Mouse (Mus musculus): ENCODE results near the gene Pabpc1l. TPM values are rescaled to one million over a fixed set of nuclear protein-coding genes. Genes with fewer than 3 reads are reported as not detected.

Gene Pabpc1l
- polyA plus RNA-seq, 1 experiment from 2014 or later, result 1.5 TPM

- WGBS, result 59% methylated on average over 2 of the region's 2 CpGs
- Histone ChIP-seq H3K4me1 (replicated peaks; ENCODE audit: control insufficient read depth, insufficient read depth, low read length) (peaks cover 7% of the 10 kb centered on the region), H3K36me3 (ENCODE audit: control insufficient read depth, insufficient read depth, low read length) (no peaks in the 10 kb centered on the region), H3K4me3 (ENCODE audit: low read depth, low read length) (no peak overlapping the region), H3K9ac (ENCODE audit: low read length) (no peak overlapping the region), H3K27me3 (ENCODE audit: control insufficient read depth, insufficient read depth, low read length) (no peaks in the 10 kb centered on the region), H3K4me2 (ENCODE audit: low read depth, low read length, severe bottlenecking) (no peak overlapping the region), H3K9me3 (ENCODE audit: control insufficient read depth, low read length) (no peaks in the 10 kb centered on the region), H3K27ac (ENCODE audit: low read depth, low read length) (no peak overlapping the region)
- ATAC-seq (replicated peaks; ENCODE audit: low FRiP score) (no peak), DNase-seq (ENCODE audit: low spot score) (no peak)
Measured at GRCm38 (mm10) chr2:164072109-164072508, 46.9 kb downstream of the Pabpc1l start.

DNA sequence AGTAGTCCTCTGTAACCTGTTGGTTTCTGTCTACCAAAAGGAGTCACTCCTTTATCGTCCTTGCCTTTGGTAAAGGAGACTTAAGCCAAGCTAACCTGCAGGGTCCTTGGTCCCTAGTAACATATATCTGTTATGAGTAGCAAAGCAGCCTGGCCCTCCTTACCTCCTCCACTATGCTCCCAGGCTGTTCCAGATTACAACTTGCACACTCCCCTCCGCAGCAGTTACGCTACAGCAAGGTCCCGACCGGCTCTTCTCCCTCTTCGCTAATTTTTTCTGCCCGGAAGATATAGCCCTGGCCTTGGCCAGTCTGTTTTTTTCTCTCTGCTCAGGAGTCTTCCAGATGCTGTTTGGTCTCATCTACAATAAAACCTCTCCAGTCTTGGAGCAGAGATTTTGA is 47.9 kb downstream of the Pabpc1l start:
- no peaks in the 10 kb centered on the region for H3K36me3 ChIP-seq (ENCODE audit: control insufficient read depth, insufficient read depth, low read length)
- H3K9me3 ChIP-seq (ENCODE audit: control insufficient read depth, low read length), result no peaks in the 10 kb centered on the region
- no peak overlapping the region for H3K4me3 ChIP-seq (ENCODE audit: low read depth, low read length)
- H3K4me2 ChIP-seq (ENCODE audit: low read depth, low read length, severe bottlenecking), result no peak overlapping the region
- ATAC-seq (replicated peaks; ENCODE audit: low FRiP score) (no peak), DNase-seq (ENCODE audit: low spot score) (no peak)
- no peaks in the 10 kb centered on the region for H3K27me3 ChIP-seq (ENCODE audit: control insufficient read depth, insufficient read depth, low read length)
- 81% methylated on average over 7 of the region's 7 CpGs for WGBS
- no peak overlapping the region for H3K27ac ChIP-seq (ENCODE audit: low read depth, low read length)
- H3K9ac ChIP-seq (ENCODE audit: low read length), result no peak overlapping the region
- H3K4me1 ChIP-seq (replicated peaks; ENCODE audit: control insufficient read depth, insufficient read depth, low read length), result peaks cover 7% of the 10 kb centered on the region

GRCm38 (mm10) chr2:164073918-164074578 is 48.8 kb downstream of the Pabpc1l start:
- Histone ChIP-seq H3K27ac (ENCODE audit: low read depth, low read length) (no peak overlapping the region), H3K36me3 (ENCODE audit: control insufficient read depth, insufficient read depth, low read length) (no peaks in the 10 kb centered on the region), H3K4me1 (replicated peaks; ENCODE audit: control insufficient read depth, insufficient read depth, low read length) (peaks cover 7% of the 10 kb centered on the region), H3K4me3 (ENCODE audit: low read depth, low read length) (peak overlapping the region; percentile 94), H3K27me3 (ENCODE audit: control insufficient read depth, insufficient read depth, low read length) (no peaks in the 10 kb centered on the region), H3K9ac (ENCODE audit: low read length) (peak overlapping the region; percentile 81), H3K4me2 (ENCODE audit: low read depth, low read length, severe bottlenecking) (peak overlapping the region; percentile 89), H3K9me3 (ENCODE audit: control insufficient read depth, low read length) (no peaks in the 10 kb centered on the region)
- DNase-seq (ENCODE audit: low spot score) (peak; percentile 98), ATAC-seq (replicated peaks; ENCODE audit: low FRiP score) (peak; percentile 85)
- WGBS, result under 1% methylated on average over 48 of the region's 48 CpGs

GRCm38 (mm10) chr2:164075088-164075487 is 49.8 kb downstream of the Pabpc1l start:
- H3K36me3 ChIP-seq (ENCODE audit: control insufficient read depth, insufficient read depth, low read length), result no peaks in the 10 kb centered on the region; the same call in 1 of the 2 replicates
- peaks cover 5% of the 10 kb centered on the region; the same call in 1 of the 2 replicates for H3K4me1 ChIP-seq (replicated peaks; ENCODE audit: control insufficient read depth, insufficient read depth, low read length)
- no peak overlapping the region for H3K27ac ChIP-seq (ENCODE audit: low read depth, low read length)
- 57% methylated on average over 5 of the region's 5 CpGs for WGBS
- no peaks in the 10 kb centered on the region for H3K27me3 ChIP-seq (ENCODE audit: control insufficient read depth, insufficient read depth, low read length)
- peak overlapping the region; percentile 89 for H3K4me2 ChIP-seq (ENCODE audit: low read depth, low read length, severe bottlenecking)
- ATAC-seq (replicated peaks; ENCODE audit: low FRiP score) (no peak), DNase-seq (ENCODE audit: low spot score) (no peak)
- peak overlapping the region; percentile 81; the same call in 1 of the 2 replicates for H3K9ac ChIP-seq (ENCODE audit: low read length)
- peak overlapping the region; percentile 94 for H3K4me3 ChIP-seq (ENCODE audit: low read depth, low read length)
- no peaks in the 10 kb centered on the region for H3K9me3 ChIP-seq (ENCODE audit: control insufficient read depth, low read length)

DNA sequence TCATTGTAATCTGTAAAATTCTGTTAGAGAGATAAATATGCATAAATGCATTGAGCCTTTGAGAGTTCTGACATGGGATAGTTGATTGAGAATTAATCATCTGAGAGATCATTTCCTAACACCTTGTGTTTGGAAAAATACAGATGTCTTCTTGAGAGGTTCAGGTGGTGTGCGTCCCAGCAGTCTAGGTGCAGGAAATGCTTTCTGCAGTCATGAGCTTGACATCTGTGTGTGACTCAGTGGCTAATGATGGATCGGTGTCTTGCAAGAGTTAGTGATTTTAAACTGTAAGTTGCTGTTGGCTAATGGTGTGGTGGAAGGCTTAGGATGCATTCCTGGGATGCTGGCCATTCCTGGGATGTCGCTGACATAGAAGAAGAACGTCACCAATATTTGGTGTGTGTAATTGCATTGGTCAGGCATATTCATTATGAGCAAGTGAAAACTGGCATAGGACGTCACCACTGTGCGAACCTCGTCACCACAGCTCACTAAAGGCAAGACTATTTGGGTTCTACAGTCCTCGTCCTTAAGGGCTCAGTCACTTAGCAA is 51.7 kb downstream of the Pabpc1l start:
- ATAC-seq (replicated peaks; ENCODE audit: low FRiP score) (no peak), DNase-seq (ENCODE audit: low spot score) (no peak)
- 91% methylated on average over 8 of the region's 8 CpGs for WGBS
- Histone ChIP-seq H3K36me3 (ENCODE audit: control insufficient read depth, insufficient read depth, low read length) (no peaks in the 10 kb centered on the region; the same call in 1 of the 2 replicates), H3K27me3 (ENCODE audit: control insufficient read depth, insufficient read depth, low read length) (no peaks in the 10 kb centered on the region), H3K4me1 (replicated peaks; ENCODE audit: control insufficient read depth, insufficient read depth, low read length) (peaks cover 5% of the 10 kb centered on the region; the same call in 1 of the 2 replicates), H3K4me3 (ENCODE audit: low read depth, low read length) (no peak overlapping the region), H3K9ac (ENCODE audit: low read length) (no peak overlapping the region), H3K4me2 (ENCODE audit: low read depth, low read length, severe bottlenecking) (no peak overlapping the region), H3K27ac (ENCODE audit: low read depth, low read length) (no peak overlapping the region), H3K9me3 (ENCODE audit: control insufficient read depth, low read length) (no peaks in the 10 kb centered on the region)

DNA sequence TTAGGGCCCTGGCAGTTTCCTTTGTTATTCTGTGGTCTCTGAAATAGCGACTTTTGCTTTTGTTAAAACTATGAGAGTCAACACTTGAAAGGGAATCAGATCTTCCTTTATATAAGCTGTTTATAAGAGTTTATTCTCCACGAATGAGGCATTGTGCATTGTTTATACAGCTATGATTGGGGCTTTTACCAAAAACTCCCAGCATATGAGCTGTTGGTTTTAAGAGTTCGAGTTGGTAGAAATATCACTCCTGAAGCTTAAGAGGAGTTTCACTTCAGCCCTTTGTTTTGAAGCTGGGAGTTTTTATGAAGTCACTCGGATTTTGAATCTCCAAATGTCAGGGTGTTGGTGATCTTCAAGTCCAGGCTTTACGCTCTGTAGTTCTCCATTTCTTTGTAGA is 52.6 kb downstream of the Pabpc1l start:
- H3K4me1 ChIP-seq (replicated peaks; ENCODE audit: control insufficient read depth, insufficient read depth, low read length), result peaks cover 5% of the 10 kb centered on the region; the same call in 1 of the 2 replicates
- H3K9me3 ChIP-seq (ENCODE audit: control insufficient read depth, low read length), result no peaks in the 10 kb centered on the region
- no peak overlapping the region for H3K9ac ChIP-seq (ENCODE audit: low read length)
- H3K4me3 ChIP-seq (ENCODE audit: low read depth, low read length), result no peak overlapping the region
- no peaks in the 10 kb centered on the region for H3K27me3 ChIP-seq (ENCODE audit: control insufficient read depth, insufficient read depth, low read length)
- no peak overlapping the region for H3K27ac ChIP-seq (ENCODE audit: low read depth, low read length)
- no peak for ATAC-seq (replicated peaks; ENCODE audit: low FRiP score)
- WGBS, result 92% methylated on average over 5 of the region's 5 CpGs
- H3K4me2 ChIP-seq (ENCODE audit: low read depth, low read length, severe bottlenecking), result no peak overlapping the region
- no peaks in the 10 kb centered on the region; the same call in 1 of the 2 replicates for H3K36me3 ChIP-seq (ENCODE audit: control insufficient read depth, insufficient read depth, low read length)
- no peak for DNase-seq (ENCODE audit: low spot score)

DNA sequence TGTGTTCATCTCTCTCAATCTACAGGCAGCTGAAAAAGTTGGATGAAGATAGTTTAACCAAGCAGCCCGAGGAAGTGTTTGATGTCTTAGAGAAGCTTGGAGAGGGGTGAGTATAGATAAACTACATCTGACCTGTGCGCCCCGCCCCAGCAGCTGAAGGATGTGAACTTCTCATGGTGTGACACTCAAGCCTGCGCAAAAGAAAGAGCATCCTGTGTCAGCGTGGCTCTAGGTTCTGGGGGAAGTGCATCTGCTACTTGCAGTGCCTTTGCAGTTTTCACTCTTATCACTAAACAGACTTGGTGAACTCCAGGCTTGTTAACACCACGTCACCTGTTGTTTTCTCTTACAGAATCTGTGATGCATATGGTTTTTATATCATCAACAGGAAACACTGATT is 54.2 kb downstream of the Pabpc1l start:
- H3K4me1 ChIP-seq (replicated peaks; ENCODE audit: control insufficient read depth, insufficient read depth, low read length), result peaks cover 5% of the 10 kb centered on the region; the same call in 1 of the 2 replicates
- no peak overlapping the region for H3K4me2 ChIP-seq (ENCODE audit: low read depth, low read length, severe bottlenecking)
- DNase-seq (ENCODE audit: low spot score), result no peak
- 95% methylated on average over 6 of the region's 6 CpGs for WGBS
- ATAC-seq (replicated peaks; ENCODE audit: low FRiP score), result no peak
- no peaks in the 10 kb centered on the region for H3K27me3 ChIP-seq (ENCODE audit: control insufficient read depth, insufficient read depth, low read length)
- no peak overlapping the region for H3K27ac ChIP-seq (ENCODE audit: low read depth, low read length)
- H3K9ac ChIP-seq (ENCODE audit: low read length), result no peak overlapping the region
- no peaks in the 10 kb centered on the region; the same call in 1 of the 2 replicates for H3K36me3 ChIP-seq (ENCODE audit: control insufficient read depth, insufficient read depth, low read length)
- H3K4me3 ChIP-seq (ENCODE audit: low read depth, low read length), result no peak overlapping the region
- no peaks in the 10 kb centered on the region for H3K9me3 ChIP-seq (ENCODE audit: control insufficient read depth, low read length)

- Histone ChIP-seq H3K4me3 (ENCODE audit: low read depth, low read length) (no peak overlapping the region), H3K27me3 (ENCODE audit: control insufficient read depth, insufficient read depth, low read length) (no peaks in the 10 kb centered on the region), H3K36me3 (ENCODE audit: control insufficient read depth, insufficient read depth, low read length) (no peaks in the 10 kb centered on the region; the same call in 1 of the 2 replicates), H3K9me3 (ENCODE audit: control insufficient read depth, low read length) (no peaks in the 10 kb centered on the region), H3K27ac (ENCODE audit: low read depth, low read length) (no peak overlapping the region), H3K9ac (ENCODE audit: low read length) (no peak overlapping the region), H3K4me2 (ENCODE audit: low read depth, low read length, severe bottlenecking) (no peak overlapping the region), H3K4me1 (replicated peaks; ENCODE audit: control insufficient read depth, insufficient read depth, low read length) (no peaks in the 10 kb centered on the region)
- no peak for DNase-seq (ENCODE audit: low spot score)
- ATAC-seq (replicated peaks; ENCODE audit: low FRiP score), result no peak
- WGBS, result 96% methylated on average over 10 of the region's 10 CpGs
Measured at GRCm38 (mm10) chr2:164081577-164081976, 56.3 kb downstream of the Pabpc1l start.

DNA sequence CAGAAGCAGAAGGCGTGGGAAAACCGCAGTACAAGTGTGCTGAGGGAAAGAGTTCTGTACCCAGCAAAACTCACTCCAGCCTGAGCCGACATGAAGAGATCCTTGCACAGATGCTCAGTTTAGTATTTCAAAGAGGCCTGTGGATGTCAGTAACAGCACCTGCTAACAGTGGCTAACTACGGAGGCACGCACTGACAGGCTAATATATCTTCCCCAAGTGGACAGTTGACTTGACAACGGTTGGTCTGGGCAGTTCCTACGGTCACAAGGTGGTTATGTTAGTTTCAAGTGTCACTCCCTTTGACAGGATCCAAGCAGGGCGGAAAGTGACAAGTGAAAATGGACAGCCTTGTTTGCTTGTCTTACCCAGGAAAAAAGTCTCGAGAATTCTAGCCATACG is 56.9 kb downstream of the Pabpc1l start:
- ATAC-seq (replicated peaks; ENCODE audit: low FRiP score), result no peak

More for the DNA sequence above, 56.9 kb downstream of the Pabpc1l start:
- Histone ChIP-seq H3K4me1 (replicated peaks; ENCODE audit: control insufficient read depth, insufficient read depth, low read length) (no peaks in the 10 kb centered on the region), H3K9me3 (ENCODE audit: control insufficient read depth, low read length) (no peaks in the 10 kb centered on the region), H3K36me3 (ENCODE audit: control insufficient read depth, insufficient read depth, low read length) (no peaks in the 10 kb centered on the region; the same call in 1 of the 2 replicates), H3K27ac (ENCODE audit: low read depth, low read length) (no peak overlapping the region), H3K9ac (ENCODE audit: low read length) (no peak overlapping the region), H3K4me2 (ENCODE audit: low read depth, low read length, severe bottlenecking) (no peak overlapping the region), H3K27me3 (ENCODE audit: control insufficient read depth, insufficient read depth, low read length) (no peaks in the 10 kb centered on the region), H3K4me3 (ENCODE audit: low read depth, low read length) (no peak overlapping the region)
- WGBS, result 95% methylated on average over 10 of the region's 10 CpGs
- DNase-seq (ENCODE audit: low spot score), result no peak
